Mouse (Mus musculus) CH12.LX (cell line): Measurements from ENCODE around the gene Ccl4. TPM values are rescaled to one million over a fixed set of nuclear protein-coding genes. Genes with fewer than 3 reads are reported as not detected.
A peak's percentile ranks its signal among the peaks of the same experiment; 100 is the strongest.

ENCODE experiments used
- DNase-seq: peaks from one replicate; pipeline ENCODE4 v3.0.0-alpha.2; 2013; ENCODE audit errors: extremely low read depth
- H3K27ac ChIP-seq: 2 replicates; pipeline ENCODE4 v1.5.1; 2012; ENCODE audit warnings: low read depth, mild to moderate bottlenecking, control low read depth, moderate library complexity; ENCODE audit not compliant: insufficient read depth
- H3K27me3 ChIP-seq: replicated peaks from 2 replicates; pipeline ENCODE3; 2012; ENCODE audit warnings: inconsistent platforms
- H3K36me3 ChIP-seq, 2 experiments: replicated peaks in 1 of 2; 2 replicates each; pipeline versions ENCODE3 to v1.6.1; 2012; ENCODE audit warnings: inconsistent platforms in 1 of 2, low read length in 1 of 2, mild to moderate bottlenecking in 1 of 2, mixed read lengths in 1 of 2, moderate library complexity in 1 of 2; ENCODE audit not compliant: control insufficient read depth in 1 of 2, insufficient read depth in 1 of 2
- H3K4me1 ChIP-seq, 2 experiments: 2 replicates each; pipeline ENCODE4 v1.6.1; 2012; ENCODE audit warnings: inconsistent platforms in 1 of 2, moderate library complexity in 1 of 2; ENCODE audit not compliant: insufficient read depth in 2 of 2, control insufficient read depth in 1 of 2
- H3K4me2 ChIP-seq: 2 replicates; pipeline ENCODE4 v1.6.1; 2012; ENCODE audit warnings: low read depth, mild to moderate bottlenecking, control low read depth; ENCODE audit not compliant: poor library complexity, insufficient read depth, severe bottlenecking
- H3K4me3 ChIP-seq, 3 experiments: fragments of 150-350 bp in 1 of 3; sonication (generic) in 1 of 3; replicated peaks in 1 of 3; 2 replicates each; pipeline versions ENCODE3 to v1.5.1; 2011 to 2012; ENCODE audit warnings: low read depth in 2 of 3, low read length in 2 of 3, mild to moderate bottlenecking in 2 of 3, moderate library complexity in 2 of 3, control low read depth in 1 of 3, improper control_type of control experiment in 1 of 3, inconsistent platforms in 1 of 3, mixed read lengths in 1 of 3; ENCODE audit not compliant: poor library complexity in 1 of 3
- H3K79me2 ChIP-seq: replicated peaks from 2 replicates; pipeline ENCODE4 v1.6.1; 2012; ENCODE audit warnings: mild to moderate bottlenecking, moderate library complexity; ENCODE audit not compliant: control insufficient read depth, poor library complexity, insufficient read depth, severe bottlenecking; ENCODE audit errors: extremely low read depth
- H3K9ac ChIP-seq: 2 replicates; pipeline ENCODE4 v1.6.1; 2012; ENCODE audit warnings: low read depth, mild to moderate bottlenecking, control low read depth, moderate library complexity; ENCODE audit not compliant: insufficient read depth
- H3K9me3 ChIP-seq: replicated peaks from 2 replicates; pipeline ENCODE3; 2012; ENCODE audit warnings: low read length, inconsistent platforms, mixed read lengths
- BHLHE40 ChIP-seq: IDR thresholded peaks from 2 replicates; pipeline ENCODE4 v1.6.1; 2011; ENCODE audit warnings: mild to moderate bottlenecking, low read depth, low read length, improper control_type of control experiment
- CHD1 ChIP-seq: IDR thresholded peaks from 2 replicates; pipeline ENCODE4 v1.6.1; 2012; ENCODE audit warnings: low read depth, low read length, improper control_type of control experiment, inconsistent platforms
- CTCF ChIP-seq, 2 experiments: IDR thresholded peaks in 1 of 2; conservative IDR thresholded peaks in 1 of 2; 2 replicates each; pipeline ENCODE4 v1.5.1; 2011 to 2012; ENCODE audit warnings: low read depth in 2 of 2, low read length in 2 of 2, improper control_type of control experiment in 1 of 2, inconsistent platforms in 1 of 2, mild to moderate bottlenecking in 1 of 2, moderate library complexity in 1 of 2
- ETS1 ChIP-seq: conservative IDR thresholded peaks from 2 replicates; pipeline ENCODE4 v1.6.1; 2012; ENCODE audit warnings: low read depth, mild to moderate bottlenecking, inconsistent platforms, low read length, improper control_type of control experiment, moderate library complexity
- IRF4 ChIP-seq: IDR thresholded peaks from 2 replicates; pipeline ENCODE4 v1.6.1; 2014; ENCODE audit warnings: low read depth, mild to moderate bottlenecking, inconsistent platforms, low read length, improper control_type of control experiment
- MAFK ChIP-seq: IDR thresholded peaks from 2 replicates; pipeline ENCODE4 v1.6.1; 2011; ENCODE audit warnings: low read length, improper control_type of control experiment; ENCODE audit not compliant: insufficient replicate concordance
- MAX ChIP-seq: IDR thresholded peaks from 2 replicates; pipeline ENCODE4 v1.6.1; 2011; ENCODE audit warnings: low read length, improper control_type of control experiment
- MAZ ChIP-seq: IDR thresholded peaks from 2 replicates; pipeline ENCODE4 v1.6.1; 2012; ENCODE audit warnings: low read depth, mild to moderate bottlenecking, inconsistent platforms, low read length, improper control_type of control experiment, moderate library complexity
- MEF2A ChIP-seq: IDR thresholded peaks from 2 replicates; pipeline ENCODE4 v1.6.1; 2014; ENCODE audit warnings: low read depth, mild to moderate bottlenecking, inconsistent platforms, low read length, improper control_type of control experiment, borderline replicate concordance
- PAX5 ChIP-seq: IDR thresholded peaks from 2 replicates; pipeline ENCODE4 v1.6.1; 2012; ENCODE audit warnings: low read length, inconsistent platforms, mixed read lengths
- POLR2A ChIP-seq: IDR thresholded peaks from 2 replicates; pipeline ENCODE4 v1.6.1; 2011; ENCODE audit warnings: low read depth, mild to moderate bottlenecking, improper control_type of control experiment, low read length
- RAD21 ChIP-seq: IDR thresholded peaks from 2 replicates; pipeline ENCODE4 v1.6.1; 2011; ENCODE audit warnings: low read depth, mild to moderate bottlenecking, low read length, improper control_type of control experiment, moderate library complexity
- RCOR1 ChIP-seq: conservative IDR thresholded peaks from 2 replicates; pipeline ENCODE4 v1.6.1; 2012; ENCODE audit warnings: low read depth, mild to moderate bottlenecking, inconsistent platforms, low read length, improper control_type of control experiment
- SMC3 ChIP-seq: IDR thresholded peaks from 2 replicates; pipeline ENCODE4 v1.6.1; 2011; ENCODE audit warnings: low read depth, low read length, improper control_type of control experiment
- TCF12 ChIP-seq: IDR thresholded peaks from 2 replicates; pipeline ENCODE4 v1.6.1; 2014; ENCODE audit warnings: low read depth, mild to moderate bottlenecking, inconsistent platforms, low read length, improper control_type of control experiment
- UBTF ChIP-seq: IDR thresholded peaks from 2 replicates; pipeline ENCODE4 v1.6.1; 2012; ENCODE audit warnings: low read depth, mild to moderate bottlenecking, inconsistent platforms, low read length, improper control_type of control experiment, moderate library complexity
- USF1 ChIP-seq: IDR thresholded peaks from 2 replicates; pipeline ENCODE4 v1.6.1; 2014; ENCODE audit warnings: low read depth, mild to moderate bottlenecking, inconsistent platforms, low read length, improper control_type of control experiment
- dilution Hi-C: fragments of 300-500 bp; cut with MboI; formaldehyde crosslinking; loops from 2 replicates; pipeline ENCODE4 v1.14.3; 2020; ENCODE audit warnings: low sequenced_read_pairs; ENCODE audit not compliant: extremely low pct_unique_long_range_greater_than_20kb, extremely low pct_ligation_motif_present
- in situ Hi-C: fragments of 300-500 bp; cut with MboI; formaldehyde crosslinking; loops from 3 replicates; pipeline ENCODE4 v1.14.3; 2019; ENCODE audit warnings: low sequenced_read_pairs, low pct_ligation_motif_present, low pct_unique_long_range_greater_than_20kb, mixed read lengths
- polyA plus RNA-seq: library from polyadenylated mRNA; unstranded; fragments of >175 nt; gene quantifications from 2 replicates; pipeline ENCODE4 v1.2.1, GENCODE M21; 2012; ENCODE audit warnings: low read depth; ENCODE audit not compliant: insufficient read length
- total RNA-seq, 2 experiments: library from RNA; depleted of rRNA; stranded (reverse); fragments of 300-350 nt in 1 of 2; fragments of >200 nt in 1 of 2; gene quantifications; 2 replicates each; pipeline ENCODE4 v1.2.3; 2012 to 2014

Ccl4 gene
- total and polyA plus RNA-seq, 3 experiments, result 7.2 to 26.1 (median 12.7) TPM

GRCm38 (mm10) chr11:83639533-83639932 is 22.9 kb upstream of the Ccl4 start:
- no peaks in the 10 kb centered on the region for H3K79me2 ChIP-seq
- H3K27ac ChIP-seq, result no peak overlapping the region
- H3K36me3 ChIP-seq, result no peaks in the 10 kb centered on the region
- no peaks in the 10 kb centered on the region for H3K27me3 ChIP-seq
- peak; percentile 73 for DNase-seq
- no peak overlapping the region for H3K4me3 ChIP-seq
- TF ChIP-seq POLR2A, result no peak
- TF ChIP-seq CTCF (conservative IDR thresholded peaks at IDR 0.05 in 1 of 2, IDR thresholded peaks at IDR 0.05 in 1 of 2; ENCODE audit: low read depth in 2 of 2, low read length in 2 of 2), result peak; percentile 47 to 77
- peak; percentile 66 for TF ChIP-seq SMC3
- TF ChIP-seq RAD21, result peak; percentile 69
- TF ChIP-seq, all 38 proteins: peak for 3
- in situ Hi-C loops, result loop anchor here (10.0 kb wide), 1 partner anchor 195 kb away; no protein-coding TSS in a partner anchor
- H3K4me2 ChIP-seq, result no peak overlapping the region
- no peaks in the 10 kb centered on the region for H3K9me3 ChIP-seq
- peaks cover 16 to 32% of the 10 kb centered on the region in 2 experiments for H3K4me1 ChIP-seq
- dilution Hi-C loops, result no loop called here
- H3K9ac ChIP-seq, result no peak overlapping the region

GRCm38 (mm10) chr11:83640141-83640540 is 22.2 kb upstream of the Ccl4 start:
- no peak overlapping the region for H3K4me2 ChIP-seq
- no peaks in the 10 kb centered on the region for H3K79me2 ChIP-seq
- H3K36me3 ChIP-seq, result no peaks in the 10 kb centered on the region
- peak; percentile 80 for TF ChIP-seq MEF2A
- TF ChIP-seq TCF12, result peak; percentile 37; the same call in 1 of the 2 replicates
- no peak for TF ChIP-seq PAX5
- 0 out of 2 replicates have a peak, but pooled peaks have one; percentile 41 for TF ChIP-seq MAFK
- peak; percentile 69 for TF ChIP-seq MAX
- peak; percentile 96 for TF ChIP-seq BHLHE40
- TF ChIP-seq MAZ, result 0 out of 2 replicates have a peak, but pooled peaks have one; percentile 24
- TF ChIP-seq USF1, result no peak; the same call in 1 of the 2 replicates
- TF ChIP-seq ETS1, result peak; percentile 93
- 0 out of 2 replicates have a peak, but pooled peaks have one; percentile 52 for TF ChIP-seq IRF4
- no peak overlapping the region for H3K9ac ChIP-seq
- no peak overlapping the region for H3K4me3 ChIP-seq
- dilution Hi-C loops, result no loop called here
- H3K27ac ChIP-seq, result no peak overlapping the region
- DNase-seq, result peak; percentile 72
- in situ Hi-C loops, result no loop called here
- H3K27me3 ChIP-seq, result no peaks in the 10 kb centered on the region
- peaks cover 16 to 32% of the 10 kb centered on the region in 2 experiments for H3K4me1 ChIP-seq
- no peaks in the 10 kb centered on the region for H3K9me3 ChIP-seq

- H3K27me3 ChIP-seq, result no peaks in the 10 kb centered on the region
- no peaks in the 10 kb centered on the region for H3K9me3 ChIP-seq
- DNase-seq, result no peak
- dilution Hi-C loops (no loop called here), in situ Hi-C loops (no loop called here)
- no peak overlapping the region for H3K4me3 ChIP-seq
- H3K4me1 ChIP-seq, result peaks cover 16 to 32% of the 10 kb centered on the region in 2 experiments
- no peaks in the 10 kb centered on the region for H3K79me2 ChIP-seq
- H3K27ac ChIP-seq, result no peak overlapping the region
- H3K4me2 ChIP-seq, result no peak overlapping the region
- no peak overlapping the region for H3K9ac ChIP-seq
- H3K36me3 ChIP-seq, result no peaks in the 10 kb centered on the region
- TF ChIP-seq ETS1 (no peak), MEF2A (no peak), RCOR1 (no peak), UBTF (no peak), IRF4 (no peak), PAX5 (no peak), CHD1 (no peak)
These were observed 21.2 kb upstream of the Ccl4 start for GRCm38 (mm10) chr11:83641216-83641615.
